Mouse (Mus musculus) myocyte (in vitro differentiated cells): ENCODE data around the gene Sept10.

Source experiments
- E2F4 ChIP-seq: IDR thresholded peaks from one replicate; pipeline ENCODE4 v1.6.1; 2011; ENCODE audit warnings: mild to moderate bottlenecking, control low read depth, moderate library complexity; ENCODE audit not compliant: insufficient read depth
- MAX ChIP-seq: IDR thresholded peaks from one replicate; pipeline ENCODE4 v1.6.1; 2011; ENCODE audit warnings: low read depth, mild to moderate bottlenecking, control low read depth
- MYOD1 ChIP-seq, 3 experiments: IDR thresholded peaks; one replicate each; pipeline ENCODE4 v1.6.1; 2011; ENCODE audit warnings: control low read depth in 2 of 3, low read depth in 2 of 3, mild to moderate bottlenecking in 2 of 3, moderate library complexity in 1 of 3; ENCODE audit not compliant: insufficient read length in 2 of 3, control insufficient read depth in 1 of 3
- MYOG ChIP-seq, 3 experiments: IDR thresholded peaks; one replicate each; pipeline ENCODE4 v1.6.1; 2011; ENCODE audit warnings: control low read depth in 2 of 3, low read depth in 2 of 3, mild to moderate bottlenecking in 2 of 3; ENCODE audit not compliant: insufficient read length in 2 of 3, control insufficient read depth in 1 of 3, insufficient read depth in 1 of 3
- POLR2A ChIP-seq: IDR thresholded peaks from one replicate; pipeline ENCODE4 v1.6.1; 2011; ENCODE audit warnings: low read depth, mild to moderate bottlenecking, control low read depth, moderate library complexity; ENCODE audit not compliant: insufficient read length
- SRF ChIP-seq: IDR thresholded peaks from one replicate; pipeline ENCODE4 v1.6.1; 2011; ENCODE audit warnings: low read depth; ENCODE audit not compliant: control insufficient read depth, insufficient read length
- TCF3 ChIP-seq: IDR thresholded peaks from one replicate; pipeline ENCODE4 v1.6.1; 2011; ENCODE audit warnings: low read depth, control low read depth; ENCODE audit not compliant: insufficient read length
- USF1 ChIP-seq: IDR thresholded peaks from one replicate; pipeline ENCODE4 v1.6.1; 2011; ENCODE audit warnings: low read depth, mild to moderate bottlenecking, control low read depth, moderate library complexity

GRCm38 (mm10) chr10:59105885-59106284 lies 115.8 kb downstream of the Sept10 start:
- TF ChIP-seq E2F4 (no peak), MYOG (IDR thresholded peaks at IDR 0.05; ENCODE audit: control insufficient read depth in 1 of 3, insufficient read depth in 1 of 3, insufficient read length in 2 of 3, low read depth in 2 of 3) (no peak), POLR2A (no peak), USF1 (no peak), MYOD1 (IDR thresholded peaks at IDR 0.05; ENCODE audit: control insufficient read depth in 1 of 3, insufficient read length in 2 of 3, low read depth in 2 of 3) (no peak), MAX (no peak), SRF (no peak), TCF3 (no peak)
